22 mouse cellular contexts compared by ENCODE assay signal in the genomic region with DNA sequence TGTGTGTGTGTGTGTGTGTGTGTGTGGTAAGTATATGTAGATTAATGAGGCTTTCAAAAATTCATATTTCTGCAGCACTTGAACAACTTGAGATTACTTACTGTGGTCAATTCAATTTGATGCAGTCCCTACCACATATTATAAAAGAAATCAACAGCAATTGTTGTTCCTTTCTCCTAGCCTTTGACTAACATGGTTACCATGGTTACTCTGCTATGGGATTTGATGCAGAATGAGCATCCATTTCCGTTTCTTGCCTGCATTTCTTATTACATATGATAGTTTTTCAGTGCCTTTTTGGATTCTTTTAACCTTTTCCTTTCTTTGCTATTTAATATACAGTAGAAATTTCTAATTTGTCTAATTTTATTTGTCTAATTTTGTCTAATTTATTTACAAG.
DNase-seq lines count a peak whose midpoint lies in the region; ATAC-seq and TF ChIP-seq lines count a peak whose summit lies in the region.
"Had no signal": no experiment of that assay in that cellular context is flagged by ENCODE, and none has a peak within 500 bp of the region (broad histone marks: within the 10 kb centered on the region; RNA-seq: fewer than 3 reads in every experiment).

No protein-coding gene starts in this region.

- intact Hi-C loops in heart, postnatal 25 days (cut with DNase I): no loop called here

- no peak for TF ChIP-seq CTCF in hindbrain, postnatal 0 days (IDR thresholded peaks at IDR 0.05; ENCODE audit: low read depth)
- TF ChIP-seq CTCF in midbrain, postnatal 0 days (IDR thresholded peaks at IDR 0.05): no peak

- H3K27ac ChIP-seq in forebrain, embryonic 15.5 days (replicated peaks): no peak overlapping the region
- H3K27ac ChIP-seq in forebrain, embryonic 10.5 days: no peak overlapping the region
- no peak overlapping the region for H3K27ac ChIP-seq in hindbrain, postnatal 0 days
- no peak overlapping the region for H3K27ac ChIP-seq in hindbrain, embryonic 12.5 days
- H3K27ac ChIP-seq in neural tube, embryonic 15.5 days (replicated peaks): 0 out of 2 replicates have a peak overlapping the region, but pooled peaks have one; percentile 28
- peak overlapping the region; percentile 38; the same call in 1 of the 2 replicates for H3K27ac ChIP-seq in midbrain, postnatal 0 days (ENCODE audit: low read depth, low read length)
- H3K27ac ChIP-seq: embryonic facial prominence, embryonic 15.5 days; gastrocnemius, adult 2 months had no signal

- no peak for DNase-seq in forebrain, embryonic 10.5 days (ENCODE audit: extremely low spot score, low spot score)
- peak; percentile 44 for DNase-seq in hindbrain, postnatal 0 days (ENCODE audit: low spot score)
- DNase-seq in neural tube, embryonic 10.5 days (ENCODE audit: extremely low spot score, low spot score): no peak
- peak; percentile 52 for DNase-seq in midbrain, postnatal 0 days (ENCODE audit: low spot score)
- DNase-seq in heart, postnatal 25 days (ENCODE audit: low spot score): no peak
- DNase-seq: adrenal gland, postnatal 14 days; cerebellum, adult 2 months; cerebellum, postnatal 10 days; gastrocnemius, adult 2 months; gastrocnemius, postnatal 25 days; heart, postnatal 36 days; kidney, adult 2 months had no signal

- 28% methylated on average over 1 of the region's 1 CpGs for WGBS in forebrain, embryonic 15.5 days
- 79% methylated on average over 1 of the region's 1 CpGs for WGBS in forebrain, embryonic 10.5 days
- 49% methylated on average over 1 of the region's 1 CpGs for WGBS in hindbrain, postnatal 0 days
- 34% methylated on average over 1 of the region's 1 CpGs for WGBS in hindbrain, embryonic 12.5 days
- 27% methylated on average over 1 of the region's 1 CpGs for WGBS in neural tube, embryonic 15.5 days
- WGBS in midbrain, postnatal 0 days: 33% methylated on average over 1 of the region's 1 CpGs

- H3K9me3 ChIP-seq in forebrain, embryonic 15.5 days: no peaks in the 10 kb centered on the region
- no peaks in the 10 kb centered on the region for H3K9me3 ChIP-seq in forebrain, embryonic 10.5 days
- no peaks in the 10 kb centered on the region for H3K9me3 ChIP-seq in hindbrain, postnatal 0 days (ENCODE audit: low read length)
- H3K9me3 ChIP-seq in hindbrain, embryonic 12.5 days (replicated peaks): no peaks in the 10 kb centered on the region
- H3K9me3 ChIP-seq in neural tube, embryonic 15.5 days (replicated peaks): no peaks in the 10 kb centered on the region
- H3K9me3 ChIP-seq in midbrain, postnatal 0 days (ENCODE audit: low read length): no peaks in the 10 kb centered on the region
- H3K9me3 ChIP-seq: embryonic facial prominence, embryonic 15.5 days; heart, embryonic 12.5 days had no signal

- peak; percentile 75 for ATAC-seq in forebrain, embryonic 15.5 days (replicated peaks)
- no peak for ATAC-seq in hindbrain, postnatal 0 days
- no peak for ATAC-seq in hindbrain, embryonic 12.5 days (ENCODE audit: low FRiP score)
- peak; percentile 72; the same call in 1 of the 2 replicates for ATAC-seq in neural tube, embryonic 15.5 days (ENCODE audit: low FRiP score)
- 0 out of 2 replicates have a peak, but pooled peaks have one; percentile 38 for ATAC-seq in midbrain, postnatal 0 days (ENCODE audit: low FRiP score)
- ATAC-seq: activated CD4-positive, CD25-positive, alpha-beta regulatory T cell, adult 4 months; intestine, embryonic 16.5 days; Patski had no signal

- no peak overlapping the region for H3K4me2 ChIP-seq in forebrain, embryonic 15.5 days (replicated peaks)
- no peak overlapping the region for H3K4me2 ChIP-seq in hindbrain, postnatal 0 days (ENCODE audit: low read depth, low read length)
- H3K4me2 ChIP-seq in hindbrain, embryonic 12.5 days (replicated peaks): no peak overlapping the region
- H3K4me2 ChIP-seq in neural tube, embryonic 15.5 days: no peak overlapping the region
- H3K4me2 ChIP-seq in midbrain, postnatal 0 days (ENCODE audit: low read depth, low read length, poor library complexity, severe bottlenecking): no peak overlapping the region
- H3K4me2 ChIP-seq: embryonic facial prominence, embryonic 15.5 days; heart, embryonic 12.5 days had no signal

- H3K27me3 ChIP-seq in forebrain, embryonic 15.5 days: no peaks in the 10 kb centered on the region
- H3K27me3 ChIP-seq in forebrain, embryonic 10.5 days (ENCODE audit: poor library complexity, severe bottlenecking): peaks cover 25% of the 10 kb centered on the region
- H3K27me3 ChIP-seq in hindbrain, postnatal 0 days (ENCODE audit: insufficient read depth, low read length): no peaks in the 10 kb centered on the region
- no peaks in the 10 kb centered on the region for H3K27me3 ChIP-seq in hindbrain, embryonic 12.5 days
- no peaks in the 10 kb centered on the region for H3K27me3 ChIP-seq in neural tube, embryonic 15.5 days (replicated peaks)
- H3K27me3 ChIP-seq in midbrain, postnatal 0 days (ENCODE audit: insufficient read depth, low read length): no peaks in the 10 kb centered on the region
- H3K27me3 ChIP-seq: CH12.LX; embryonic facial prominence, embryonic 15.5 days; heart, embryonic 12.5 days had no signal

- H3K9ac ChIP-seq in forebrain, embryonic 15.5 days (replicated peaks): no peak overlapping the region
- no peak overlapping the region for H3K9ac ChIP-seq in hindbrain, postnatal 0 days (replicated peaks; ENCODE audit: low read length)
- no peak overlapping the region for H3K9ac ChIP-seq in hindbrain, embryonic 12.5 days
- no peak overlapping the region for H3K9ac ChIP-seq in neural tube, embryonic 15.5 days (replicated peaks)
- no peak overlapping the region for H3K9ac ChIP-seq in midbrain, postnatal 0 days (replicated peaks; ENCODE audit: low read length, poor library complexity, severe bottlenecking)
- H3K9ac ChIP-seq: embryonic facial prominence, embryonic 15.5 days; heart, embryonic 12.5 days had no signal

- H3K4me1 ChIP-seq in forebrain, embryonic 15.5 days: no peaks in the 10 kb centered on the region
- H3K4me1 ChIP-seq in forebrain, embryonic 10.5 days: no peaks in the 10 kb centered on the region
- no peaks in the 10 kb centered on the region for H3K4me1 ChIP-seq in hindbrain, postnatal 0 days (ENCODE audit: insufficient read depth, low read length)
- no peaks in the 10 kb centered on the region for H3K4me1 ChIP-seq in hindbrain, embryonic 12.5 days
- H3K4me1 ChIP-seq in neural tube, embryonic 15.5 days: no peaks in the 10 kb centered on the region
- H3K4me1 ChIP-seq in midbrain, postnatal 0 days (ENCODE audit: insufficient read depth, low read length): no peaks in the 10 kb centered on the region
- H3K4me1 ChIP-seq: embryonic facial prominence, embryonic 15.5 days; heart, embryonic 12.5 days had no signal

- H3K4me3 ChIP-seq in forebrain, embryonic 15.5 days: no peak overlapping the region
- no peak overlapping the region for H3K4me3 ChIP-seq in forebrain, embryonic 10.5 days
- H3K4me3 ChIP-seq in hindbrain, postnatal 0 days (ENCODE audit: low read length): no peak overlapping the region
- H3K4me3 ChIP-seq in hindbrain, embryonic 12.5 days: no peak overlapping the region
- no peak overlapping the region for H3K4me3 ChIP-seq in neural tube, embryonic 15.5 days (replicated peaks)
- H3K4me3 ChIP-seq in midbrain, postnatal 0 days (ENCODE audit: low read depth, low read length): no peak overlapping the region
- H3K4me3 ChIP-seq: embryonic facial prominence, embryonic 15.5 days; erythroblast, embryonic 14.5 days; gastrocnemius, adult 2 months; heart, embryonic 12.5 days had no signal

- H3K36me3 ChIP-seq in forebrain, embryonic 15.5 days: no peaks in the 10 kb centered on the region
- H3K36me3 ChIP-seq in forebrain, embryonic 10.5 days (replicated peaks): no peaks in the 10 kb centered on the region
- H3K36me3 ChIP-seq in hindbrain, postnatal 0 days (ENCODE audit: insufficient read depth, low read length): no peaks in the 10 kb centered on the region
- no peaks in the 10 kb centered on the region for H3K36me3 ChIP-seq in hindbrain, embryonic 12.5 days
- no peaks in the 10 kb centered on the region for H3K36me3 ChIP-seq in neural tube, embryonic 15.5 days
- H3K36me3 ChIP-seq in midbrain, postnatal 0 days (ENCODE audit: insufficient read depth, low read length): no peaks in the 10 kb centered on the region
- H3K36me3 ChIP-seq: embryonic facial prominence, embryonic 15.5 days; heart, embryonic 12.5 days had no signal

Comparison
In these comparisons a context has a peak if more than half of its experiments do, and no peak if none do; other contexts are left out.
1. ATAC-seq: peak in forebrain, embryonic 15.5 days (single experiment), neural tube, embryonic 15.5 days (single experiment) and midbrain, postnatal 0 days (single experiment); none in hindbrain, postnatal 0 days (single experiment) and hindbrain, embryonic 12.5 days (single experiment).
2. H3K27ac ChIP-seq: peak in neural tube, embryonic 15.5 days (single experiment) and midbrain, postnatal 0 days (single experiment); none in forebrain, embryonic 15.5 days (single experiment), forebrain, embryonic 10.5 days (single experiment), hindbrain, postnatal 0 days (single experiment) and hindbrain, embryonic 12.5 days (single experiment).
3. DNase-seq: peak in hindbrain, postnatal 0 days (single experiment) and midbrain, postnatal 0 days (single experiment); none in forebrain, embryonic 10.5 days (single experiment), neural tube, embryonic 10.5 days (single experiment) and heart, postnatal 25 days (single experiment).